Mouse (Mus musculus) heart, embryonic 10.5 days (tissue): ENCODE data around the gene Lysmd2. TPM values are rescaled to one million over a fixed set of nuclear protein-coding genes. Genes with fewer than 3 reads are reported as not detected.
A peak's percentile ranks its signal among the peaks of the same experiment; 100 is the strongest.

Experiments used
- DNase-seq: peaks from one replicate; pipeline ENCODE4 v3.0.0-alpha.2; 2017; ENCODE audit warnings: low spot score
- H3K27ac ChIP-seq: fragments of 300-500 bp; sonication (generic); 2 replicates; pipeline ENCODE4 v1.5.1; 2016; ENCODE audit warnings: mild to moderate bottlenecking
- H3K27me3 ChIP-seq: fragments of 300-500 bp; sonication (generic); 2 replicates; pipeline ENCODE4 v1.6.1; 2016; ENCODE audit warnings: mild to moderate bottlenecking; ENCODE audit not compliant: poor library complexity, insufficient read depth, severe bottlenecking
- H3K36me3 ChIP-seq: fragments of 300-500 bp; sonication (generic); 2 replicates; pipeline ENCODE4 v1.6.1; 2016; ENCODE audit warnings: mild to moderate bottlenecking, moderate library complexity
- H3K4me1 ChIP-seq: fragments of 300-500 bp; sonication (generic); 2 replicates; pipeline ENCODE4 v1.6.1; 2016; ENCODE audit warnings: mild to moderate bottlenecking
- H3K4me3 ChIP-seq: fragments of 300-500 bp; sonication (generic); 2 replicates; pipeline ENCODE4 v1.5.1; 2016; ENCODE audit warnings: mild to moderate bottlenecking, moderate library complexity
- H3K9me3 ChIP-seq: fragments of 300-500 bp; sonication (generic); 2 replicates; pipeline ENCODE4 v1.6.1; 2016; ENCODE audit warnings: mild to moderate bottlenecking, moderate library complexity
- WGBS: fragments of 180-500 bp; shearing (Covaris S2); methylation state at CpG from one replicate; pipeline ENCODE4 v1.1.7; 2016; 5-methylcytosine and 5-hydroxymethylcytosine counted together
- polyA plus RNA-seq: library from polyadenylated mRNA; unstranded; fragments of >200 nt; fragmentation: Nextera tagmentation; extraction: Ambion mirVana; gene quantifications from 2 replicates; pipeline ENCODE4 v1.2.1, GENCODE M21; 2016

Lysmd2 gene
- polyA plus RNA-seq: 14.3 and 14.9 TPM in 2 replicates

DNA sequence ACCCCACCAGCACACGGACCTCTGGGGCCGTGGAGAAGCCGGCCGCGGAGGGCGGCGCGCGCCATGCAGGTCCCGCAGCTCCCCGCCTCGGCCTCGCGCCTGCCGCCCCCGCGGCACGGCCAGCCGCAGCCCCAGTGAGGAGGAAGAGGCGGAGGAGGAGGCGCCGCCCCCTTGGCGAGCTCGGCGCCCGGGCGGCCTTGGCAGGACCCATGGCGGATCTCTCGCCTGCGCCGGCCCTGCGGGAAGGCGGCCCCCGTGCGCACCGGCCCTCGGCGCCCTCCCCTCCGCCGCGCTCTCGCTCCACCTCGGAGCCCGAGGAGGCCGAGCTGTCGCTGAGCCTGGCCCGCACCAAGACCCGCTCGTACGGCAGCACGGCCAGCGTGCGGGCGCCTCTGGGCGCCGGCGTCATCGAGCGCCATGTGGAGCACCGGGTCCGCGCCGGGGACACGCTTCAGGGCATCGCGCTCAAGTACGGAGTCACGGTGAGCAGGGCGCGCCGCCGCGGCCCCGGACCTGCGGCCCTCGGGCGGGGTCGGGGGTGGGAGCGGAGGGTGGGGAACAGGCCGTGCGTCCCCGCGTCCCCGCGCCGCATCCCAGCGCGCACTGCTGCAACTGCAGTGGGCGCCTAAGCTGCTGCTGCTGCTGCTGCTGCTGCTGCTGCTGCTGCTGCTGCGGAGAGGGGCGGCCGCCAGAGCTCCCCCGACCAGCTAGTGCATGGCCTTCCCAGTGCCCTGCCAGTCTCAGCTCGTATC, at the start of gene Lysmd2:
TSS of gene Lysmd2 (plus strand) at position 186 of the 752 bp plus-strand sequence.
- WGBS: under 1% methylated on average over 90 of the region's 94 CpGs
- peaks cover 15% of the 10 kb centered on the region; the same call in 1 of the 2 replicates for H3K27me3 ChIP-seq

GRCm38 (mm10) chr9:75579321-75579720, 46.2 kb upstream of the Lysmd2 start:
- peaks cover 6% of the 10 kb centered on the region; the same call in 1 of the 2 replicates for H3K36me3 ChIP-seq
- H3K4me1 ChIP-seq: no peaks in the 10 kb centered on the region
- no peak for DNase-seq
- 77% methylated on average over 6 of the region's 6 CpGs for WGBS
- no peaks in the 10 kb centered on the region for H3K9me3 ChIP-seq
- no peak overlapping the region for H3K4me3 ChIP-seq
- H3K27ac ChIP-seq: no peak overlapping the region
- H3K27me3 ChIP-seq: no peaks in the 10 kb centered on the region

More for the DNA sequence above, at the start of gene Lysmd2:
- no peak for DNase-seq
- Histone ChIP-seq H3K27ac (peak within 1 kb of the TSS; percentile 96), H3K4me3 (peak within 1 kb of the TSS; percentile 89), H3K4me1 (peaks cover 4% of the 10 kb centered on the region), H3K9me3 (no peaks in the 10 kb centered on the region), H3K36me3 (no peaks in the 10 kb centered on the region)

- Histone ChIP-seq H3K27ac (no peak overlapping the region), H3K4me1 (no peaks in the 10 kb centered on the region), H3K9me3 (no peaks in the 10 kb centered on the region), H3K27me3 (no peaks in the 10 kb centered on the region), H3K4me3 (no peak overlapping the region), H3K36me3 (no peaks in the 10 kb centered on the region)
- 57% methylated on average over 7 of the region's 7 CpGs for WGBS
- no peak for DNase-seq
Observed at GRCm38 (mm10) chr9:75581694-75582350, 43.7 kb upstream of the Lysmd2 start.

- Histone ChIP-seq H3K9me3 (no peaks in the 10 kb centered on the region), H3K4me3 (no peak overlapping the region), H3K27me3 (no peaks in the 10 kb centered on the region), H3K27ac (no peak overlapping the region), H3K36me3 (0 out of 2 replicates have a peak, but pooled peaks cover 2% of the 10 kb centered on the region), H3K4me1 (no peaks in the 10 kb centered on the region)
- no peak for DNase-seq
- WGBS: 83% methylated on average over 15 of the region's 15 CpGs
Observed at GRCm38 (mm10) chr9:75589850-75590790, 35.4 kb upstream of the Lysmd2 start.

- 0 out of 2 replicates have a peak, but pooled peaks cover 2% of the 10 kb centered on the region for H3K36me3 ChIP-seq
- H3K4me3 ChIP-seq: no peak overlapping the region
- no peaks in the 10 kb centered on the region for H3K9me3 ChIP-seq
- DNase-seq: no peak
- WGBS: 79% methylated on average over 5 of the region's 5 CpGs
- no peaks in the 10 kb centered on the region for H3K27me3 ChIP-seq
- no peaks in the 10 kb centered on the region for H3K4me1 ChIP-seq
- no peak overlapping the region for H3K27ac ChIP-seq
Observed at GRCm38 (mm10) chr9:75593481-75593880, 32.1 kb upstream of the Lysmd2 start.

- WGBS: 87% methylated on average over 13 of the region's 13 CpGs
Observed at GRCm38 (mm10) chr9:75597036-75597435, 28.5 kb upstream of the Lysmd2 start.

DNA sequence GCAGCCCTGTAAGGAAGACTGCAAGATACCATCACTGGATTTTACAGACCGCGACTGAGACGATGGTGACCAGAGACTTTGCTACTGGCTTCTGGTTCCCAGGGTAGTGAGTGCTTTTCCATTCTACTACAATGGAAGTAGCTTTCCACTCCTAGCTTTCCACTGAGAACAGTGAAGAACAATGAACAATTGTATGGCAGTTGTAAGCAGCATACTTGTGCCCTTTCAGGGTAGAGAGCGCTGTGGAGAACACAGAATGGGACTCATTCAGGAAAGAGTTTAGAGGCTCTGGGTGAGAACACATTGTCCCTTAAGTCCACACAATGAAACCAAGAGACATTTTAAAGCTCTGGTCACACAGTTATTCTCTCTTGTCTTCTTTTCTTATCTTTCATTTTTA, 27.9 kb upstream of the Lysmd2 start:
- 82% methylated on average over 4 of the region's 4 CpGs for WGBS
- H3K27ac ChIP-seq: no peak overlapping the region

More at GRCm38 (mm10) chr9:75597036-75597435, 28.5 kb upstream of the Lysmd2 start:
- 0 out of 2 replicates have a peak, but pooled peaks cover 2% of the 10 kb centered on the region for H3K36me3 ChIP-seq
- H3K4me1 ChIP-seq: 0 out of 2 replicates have a peak, but pooled peaks cover 11% of the 10 kb centered on the region
- H3K27ac ChIP-seq: no peak overlapping the region
- DNase-seq: no peak
- H3K9me3 ChIP-seq: no peaks in the 10 kb centered on the region
- H3K27me3 ChIP-seq: no peaks in the 10 kb centered on the region
- H3K4me3 ChIP-seq: no peak overlapping the region

DNA sequence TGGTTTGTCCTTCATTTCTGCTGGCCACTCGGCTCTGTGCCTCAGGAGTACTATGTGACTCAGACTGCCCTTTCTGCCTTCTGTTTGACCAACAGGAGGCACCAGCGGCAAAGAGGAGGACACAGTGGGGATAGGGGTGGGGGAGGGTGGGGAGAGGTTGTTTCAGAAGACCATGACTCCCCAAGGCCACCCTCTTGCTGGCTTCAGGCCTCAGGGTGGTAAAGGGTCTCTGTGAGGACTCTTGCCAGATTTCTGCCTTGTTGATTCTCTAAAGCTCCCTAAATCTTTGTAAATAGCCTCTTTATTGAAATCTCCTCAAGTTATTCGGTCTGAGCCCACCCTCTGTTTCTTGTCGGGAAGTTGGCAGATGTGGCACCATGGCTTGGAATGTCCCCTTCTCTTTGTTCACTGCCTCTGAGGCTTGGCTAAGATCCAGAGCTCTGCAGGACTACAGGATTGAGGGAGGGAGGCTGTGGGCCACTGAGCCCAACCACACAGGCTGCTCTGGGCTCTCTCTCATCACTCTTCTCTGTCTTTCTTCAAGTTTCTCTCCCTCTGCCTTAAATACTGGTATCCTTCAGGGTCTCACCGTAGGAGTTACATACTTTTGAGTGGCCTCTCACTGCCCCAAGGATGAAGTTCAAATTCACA, 26.2 kb upstream of the Lysmd2 start:
- H3K4me3 ChIP-seq: no peak overlapping the region
- H3K27me3 ChIP-seq: no peaks in the 10 kb centered on the region
- peak; percentile 77 for DNase-seq
- no peak overlapping the region for H3K27ac ChIP-seq
- no peaks in the 10 kb centered on the region for H3K36me3 ChIP-seq
- no peaks in the 10 kb centered on the region for H3K9me3 ChIP-seq
- 47% methylated on average over 5 of the region's 5 CpGs for WGBS
- H3K4me1 ChIP-seq: 0 out of 2 replicates have a peak, but pooled peaks cover 11% of the 10 kb centered on the region

More for the DNA sequence above, 27.9 kb upstream of the Lysmd2 start:
- H3K4me3 ChIP-seq: no peak overlapping the region
- H3K4me1 ChIP-seq: 0 out of 2 replicates have a peak, but pooled peaks cover 11% of the 10 kb centered on the region
- H3K27me3 ChIP-seq: no peaks in the 10 kb centered on the region
- no peak for DNase-seq
- H3K9me3 ChIP-seq: no peaks in the 10 kb centered on the region
- no peaks in the 10 kb centered on the region for H3K36me3 ChIP-seq

DNA sequence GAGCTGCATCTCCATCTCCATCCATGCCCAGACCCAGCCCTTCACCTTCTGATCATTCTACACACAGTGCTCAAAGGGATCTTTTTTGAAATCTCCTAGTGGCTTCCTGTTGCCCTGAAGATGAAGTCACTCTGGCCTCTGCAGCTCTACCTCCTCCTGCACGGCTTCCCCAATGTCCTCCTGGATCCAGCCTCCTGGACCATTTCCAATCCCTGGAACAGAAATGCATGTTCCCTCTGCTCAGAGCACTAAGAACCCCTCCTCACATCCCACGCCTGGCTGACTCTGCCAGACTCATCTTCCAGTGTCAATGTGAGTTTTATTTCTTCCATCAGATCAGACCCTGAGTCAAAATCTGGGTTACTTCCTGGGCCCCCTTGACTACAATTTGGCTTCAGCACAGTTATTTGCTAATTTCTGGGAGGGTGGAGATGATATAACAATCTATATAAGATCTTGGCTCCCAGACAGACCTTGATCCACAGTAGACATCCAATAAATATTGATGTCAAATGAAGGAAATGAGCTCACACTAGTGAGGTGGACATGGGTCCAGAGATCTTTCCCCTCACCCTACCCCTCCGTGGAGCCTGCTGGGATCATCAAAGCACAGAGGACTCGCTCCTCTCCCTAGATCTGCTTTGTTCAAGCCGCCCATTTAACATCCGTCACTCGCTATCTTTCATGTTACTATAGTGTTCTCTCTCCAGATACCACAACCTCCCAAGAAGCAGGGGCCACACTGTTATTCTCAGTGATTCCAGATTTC, 25.2 kb upstream of the Lysmd2 start:
- H3K36me3 ChIP-seq: no peaks in the 10 kb centered on the region
- DNase-seq: no peak
- no peaks in the 10 kb centered on the region for H3K9me3 ChIP-seq
- 0 out of 2 replicates have a peak, but pooled peaks cover 11% of the 10 kb centered on the region for H3K4me1 ChIP-seq
- H3K4me3 ChIP-seq: no peak overlapping the region
- H3K27me3 ChIP-seq: no peaks in the 10 kb centered on the region
- WGBS: 66% methylated on average over 7 of the region's 7 CpGs
- H3K27ac ChIP-seq: no peak overlapping the region

DNA sequence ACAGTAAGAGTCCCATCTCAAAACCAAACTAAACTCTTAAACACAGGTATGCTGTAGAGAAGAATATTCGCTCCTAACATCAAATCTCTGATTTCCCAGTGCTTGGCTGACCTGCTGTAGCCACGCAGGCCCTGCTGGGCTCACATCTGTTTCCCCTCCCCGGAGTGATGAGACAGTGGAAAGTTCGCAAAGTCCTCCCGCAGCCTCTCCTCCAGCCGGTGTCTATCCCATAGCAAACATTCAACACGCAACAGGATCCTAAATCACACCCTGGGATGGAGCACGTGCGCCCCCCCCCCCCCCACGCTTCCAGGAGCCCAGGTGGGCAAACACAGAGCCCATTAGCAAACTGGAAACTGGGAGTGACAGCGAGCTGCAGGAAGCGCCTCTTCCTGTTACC, 24.0 kb upstream of the Lysmd2 start:
- peak overlapping the region; percentile 12; the same call in 1 of the 2 replicates for H3K4me3 ChIP-seq
- H3K4me1 ChIP-seq: 0 out of 2 replicates have a peak, but pooled peaks cover 11% of the 10 kb centered on the region
- H3K27ac ChIP-seq: no peak overlapping the region; the same call in 1 of the 2 replicates
- H3K9me3 ChIP-seq: no peaks in the 10 kb centered on the region
- no peak for DNase-seq
- no peaks in the 10 kb centered on the region for H3K36me3 ChIP-seq
- no peaks in the 10 kb centered on the region for H3K27me3 ChIP-seq
- WGBS: 30% methylated on average over 12 of the region's 12 CpGs

- Histone ChIP-seq H3K9me3 (no peaks in the 10 kb centered on the region), H3K27ac (no peak overlapping the region), H3K4me1 (peaks cover 5% of the 10 kb centered on the region; the same call in 1 of the 2 replicates), H3K36me3 (no peaks in the 10 kb centered on the region), H3K4me3 (no peak overlapping the region), H3K27me3 (peaks cover 4% of the 10 kb centered on the region; the same call in 1 of the 2 replicates)
- 84% methylated on average over 4 of the region's 4 CpGs for WGBS
- DNase-seq: no peak
Observed at GRCm38 (mm10) chr9:75607496-75607895, 18.0 kb upstream of the Lysmd2 start.
